Mouse (Mus musculus) E14TG2a.4 (cell line): ENCODE data around the gene Gm42742.

Experiments
- CTCF ChIP-seq: conservative IDR thresholded peaks from 2 replicates; pipeline ENCODE4 v1.5.1; 2014; ENCODE audit warnings: low read length
- POU5F1 ChIP-seq: IDR thresholded peaks from 2 replicates; pipeline ENCODE4 v1.6.1; 2014; ENCODE audit warnings: low read length, borderline replicate concordance

DNA sequence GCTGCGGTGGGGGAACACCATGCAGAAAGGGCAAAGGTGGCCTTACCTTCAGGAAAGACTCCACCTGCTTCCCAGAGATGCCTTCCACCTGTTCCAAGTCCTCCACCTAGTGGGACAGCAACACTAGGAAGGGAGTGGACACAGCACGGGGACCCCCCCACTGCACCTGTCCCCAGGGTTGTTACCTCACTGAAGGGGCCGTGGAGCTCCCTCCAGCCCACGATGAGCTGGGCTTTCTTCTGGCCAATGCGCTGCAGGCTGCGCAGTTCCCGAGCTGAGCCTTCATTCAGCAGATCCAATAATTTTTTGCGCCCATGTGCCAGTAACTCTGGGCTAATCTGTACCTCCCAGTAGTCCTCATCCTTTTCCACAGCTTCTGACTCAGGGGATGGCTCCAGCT, 7.0 kb upstream of the Gm42742 start:
- TF ChIP-seq CTCF (no peak), POU5F1 (no peak)
